Mouse (Mus musculus): ENCODE measurements around the gene Fyn. TPM values are rescaled to one million over a fixed set of nuclear protein-coding genes. Genes with fewer than 3 reads are reported as not detected.

Fyn gene
- polyA plus RNA-seq, 1 experiment from 2014 or later, result 24.3 TPM

DNA sequence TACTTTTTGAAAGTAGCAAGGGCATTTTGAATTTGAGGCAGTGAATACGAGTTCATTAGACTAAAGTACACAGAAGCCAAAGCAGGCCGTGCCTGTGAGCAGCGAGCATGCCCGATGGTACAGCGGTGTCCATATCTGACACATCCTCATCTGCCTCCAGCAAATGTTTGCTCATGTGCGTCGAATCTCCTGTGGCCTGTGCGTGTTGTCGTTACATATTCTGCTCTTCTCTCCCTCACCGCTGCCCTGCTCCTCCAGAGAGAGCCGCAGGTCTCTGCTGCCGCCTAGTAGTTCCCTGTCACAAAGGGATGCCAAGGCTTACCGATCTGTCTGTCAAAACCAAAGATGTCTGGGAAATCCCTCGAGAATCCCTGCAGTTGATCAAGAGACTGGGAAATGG lies 160.5 kb downstream of the Fyn start:
- peaks cover 49% of the 10 kb centered on the region for H3K36me3 ChIP-seq
- H3K9me3 ChIP-seq (replicated peaks), result no peaks in the 10 kb centered on the region
- WGBS, result 81% methylated on average over 14 of the region's 14 CpGs
- no peak overlapping the region for H3K27ac ChIP-seq (replicated peaks)
- DNase-seq (ENCODE audit: low spot score), result no peak
- H3K27me3 ChIP-seq (ENCODE audit: low read depth, poor library complexity, severe bottlenecking), result no peaks in the 10 kb centered on the region
- no peak overlapping the region for H3K4me3 ChIP-seq
- peaks cover 45% of the 10 kb centered on the region for H3K4me1 ChIP-seq

GRCm38 (mm10) chr10:39532008-39532740 lies 163.5 kb downstream of the Fyn start:
- 65% methylated on average over 20 of the region's 20 CpGs for WGBS
- no peaks in the 10 kb centered on the region; the same call in 1 of the 2 replicates for H3K27me3 ChIP-seq (ENCODE audit: low read depth, poor library complexity, severe bottlenecking)
- H3K36me3 ChIP-seq, result peaks cover 35% of the 10 kb centered on the region
- H3K4me1 ChIP-seq, result peaks cover 56% of the 10 kb centered on the region
- DNase-seq (ENCODE audit: low spot score), result no peak
- H3K4me3 ChIP-seq, result no peak overlapping the region
- H3K9me3 ChIP-seq (replicated peaks), result no peaks in the 10 kb centered on the region
- no peak overlapping the region for H3K27ac ChIP-seq (replicated peaks)

- peaks cover 56% of the 10 kb centered on the region for H3K4me1 ChIP-seq
- peaks cover 36% of the 10 kb centered on the region for H3K36me3 ChIP-seq
- no peak for DNase-seq (ENCODE audit: low spot score)
- H3K27ac ChIP-seq (replicated peaks), result no peak overlapping the region
- 70% methylated on average over 7 of the region's 7 CpGs for WGBS
- H3K9me3 ChIP-seq (replicated peaks), result no peaks in the 10 kb centered on the region
- no peak overlapping the region for H3K4me3 ChIP-seq
- H3K27me3 ChIP-seq (ENCODE audit: low read depth, poor library complexity, severe bottlenecking), result peaks cover 4% of the 10 kb centered on the region; the same call in 1 of the 2 replicates
These were observed 164.2 kb downstream of the Fyn start for GRCm38 (mm10) chr10:39532823-39533222.

- Histone ChIP-seq H3K27me3 (ENCODE audit: low read depth, poor library complexity, severe bottlenecking) (peaks cover 4% of the 10 kb centered on the region; the same call in 1 of the 2 replicates), H3K36me3 (peaks cover 36% of the 10 kb centered on the region), H3K4me1 (peaks cover 59% of the 10 kb centered on the region), H3K4me3 (no peak overlapping the region), H3K9me3 (replicated peaks) (no peaks in the 10 kb centered on the region), H3K27ac (replicated peaks) (peak overlapping the region; percentile 70)
- WGBS, result 66% methylated on average over 9 of the region's 9 CpGs
- no peak for DNase-seq (ENCODE audit: low spot score)
These were observed 165.8 kb downstream of the Fyn start for GRCm38 (mm10) chr10:39534324-39535026.

GRCm38 (mm10) chr10:39535347-39535746 lies 166.7 kb downstream of the Fyn start:
- 84% methylated on average over 3 of the region's 3 CpGs for WGBS
- Histone ChIP-seq H3K4me1 (peaks cover 68% of the 10 kb centered on the region), H3K9me3 (replicated peaks) (no peaks in the 10 kb centered on the region)

GRCm38 (mm10) chr10:39536258-39536657 lies 167.6 kb downstream of the Fyn start:
- Histone ChIP-seq H3K4me3 (no peak overlapping the region), H3K27ac (replicated peaks) (peak overlapping the region; percentile 58; the same call in 1 of the 2 replicates), H3K4me1 (peaks cover 76% of the 10 kb centered on the region), H3K9me3 (replicated peaks) (no peaks in the 10 kb centered on the region), H3K36me3 (peaks cover 31% of the 10 kb centered on the region), H3K27me3 (ENCODE audit: low read depth, poor library complexity, severe bottlenecking) (peaks cover 4% of the 10 kb centered on the region; the same call in 1 of the 2 replicates)
- 93% methylated on average over 11 of the region's 11 CpGs for WGBS
- no peak for DNase-seq (ENCODE audit: low spot score)

More at GRCm38 (mm10) chr10:39535347-39535746, 166.7 kb downstream of the Fyn start:
- peaks cover 4% of the 10 kb centered on the region; the same call in 1 of the 2 replicates for H3K27me3 ChIP-seq (ENCODE audit: low read depth, poor library complexity, severe bottlenecking)
- peak overlapping the region; percentile 70 for H3K27ac ChIP-seq (replicated peaks)
- DNase-seq (ENCODE audit: low spot score), result no peak
- no peak overlapping the region for H3K4me3 ChIP-seq
- H3K36me3 ChIP-seq, result peaks cover 31% of the 10 kb centered on the region

GRCm38 (mm10) chr10:39540012-39540647 lies 171.5 kb downstream of the Fyn start:
- Histone ChIP-seq H3K4me3 (no peak overlapping the region), H3K9me3 (replicated peaks) (no peaks in the 10 kb centered on the region), H3K27ac (replicated peaks) (peak overlapping the region; percentile 92), H3K27me3 (ENCODE audit: low read depth, poor library complexity, severe bottlenecking) (peaks cover 15% of the 10 kb centered on the region; the same call in 1 of the 2 replicates), H3K4me1 (peaks cover 74% of the 10 kb centered on the region), H3K36me3 (peaks cover 18% of the 10 kb centered on the region)
- no peak for DNase-seq (ENCODE audit: low spot score)
- 59% methylated on average over 9 of the region's 9 CpGs for WGBS

GRCm38 (mm10) chr10:39540995-39541394 lies 172.3 kb downstream of the Fyn start:
- Histone ChIP-seq H3K9me3 (replicated peaks) (no peaks in the 10 kb centered on the region), H3K36me3 (peaks cover 15% of the 10 kb centered on the region), H3K27ac (replicated peaks) (peak overlapping the region; percentile 92), H3K4me3 (no peak overlapping the region; the same call in 1 of the 2 replicates), H3K27me3 (ENCODE audit: low read depth, poor library complexity, severe bottlenecking) (peaks cover 15% of the 10 kb centered on the region; the same call in 1 of the 2 replicates), H3K4me1 (peaks cover 72% of the 10 kb centered on the region)
- DNase-seq (ENCODE audit: low spot score), result peak; percentile 84
- 9% methylated on average over 7 of the region's 7 CpGs for WGBS

DNA sequence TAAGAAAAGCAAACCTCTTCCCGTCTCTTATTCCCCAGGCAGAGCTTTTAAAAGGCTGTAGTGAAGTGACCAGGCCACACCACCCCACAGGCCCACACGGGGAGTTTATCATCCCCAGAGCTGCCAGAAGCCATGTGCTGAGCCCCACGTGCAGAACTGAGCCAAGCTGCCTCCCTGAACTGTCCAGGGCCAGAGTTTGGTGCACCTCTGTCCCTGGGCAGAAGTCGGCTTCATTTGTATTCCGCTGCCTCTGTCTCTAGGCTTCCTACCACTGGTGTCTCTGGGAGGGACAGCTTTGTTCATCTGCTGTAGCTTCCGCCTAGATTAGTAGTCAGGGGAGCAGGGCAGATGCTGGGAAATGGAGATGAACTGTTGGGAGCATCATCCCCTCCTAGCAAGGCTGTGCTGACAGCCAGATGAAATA lies 172.8 kb downstream of the Fyn start:
- Histone ChIP-seq H3K9me3 (replicated peaks) (no peaks in the 10 kb centered on the region), H3K4me3 (peak overlapping the region; percentile 19; the same call in 1 of the 2 replicates), H3K27me3 (ENCODE audit: low read depth, poor library complexity, severe bottlenecking) (peaks cover 15% of the 10 kb centered on the region; the same call in 1 of the 2 replicates), H3K4me1 (peaks cover 69% of the 10 kb centered on the region), H3K36me3 (peaks cover 15% of the 10 kb centered on the region), H3K27ac (replicated peaks) (peak overlapping the region; percentile 92)
- WGBS, result 16% methylated on average over 6 of the region's 6 CpGs
- DNase-seq (ENCODE audit: low spot score), result peak; percentile 65

- DNase-seq (ENCODE audit: low spot score), result no peak
- H3K27ac ChIP-seq (replicated peaks), result peak overlapping the region; percentile 92
- H3K9me3 ChIP-seq (replicated peaks), result no peaks in the 10 kb centered on the region
- H3K27me3 ChIP-seq (ENCODE audit: low read depth, poor library complexity, severe bottlenecking), result peaks cover 15% of the 10 kb centered on the region; the same call in 1 of the 2 replicates
- H3K4me3 ChIP-seq, result peak overlapping the region; percentile 19; the same call in 1 of the 2 replicates
- H3K4me1 ChIP-seq, result peaks cover 66% of the 10 kb centered on the region
- 36% methylated on average over 7 of the region's 7 CpGs for WGBS
- H3K36me3 ChIP-seq, result peaks cover 17% of the 10 kb centered on the region
These were observed 173.4 kb downstream of the Fyn start for GRCm38 (mm10) chr10:39541951-39542521.

GRCm38 (mm10) chr10:39542535-39543257 lies 174.0 kb downstream of the Fyn start:
- no peak for DNase-seq (ENCODE audit: low spot score)
- peak overlapping the region; percentile 92 for H3K27ac ChIP-seq (replicated peaks)
- peaks cover 64% of the 10 kb centered on the region for H3K4me1 ChIP-seq
- H3K36me3 ChIP-seq, result peaks cover 11% of the 10 kb centered on the region
- H3K27me3 ChIP-seq (ENCODE audit: low read depth, poor library complexity, severe bottlenecking), result peaks cover 13% of the 10 kb centered on the region; the same call in 1 of the 2 replicates
- 79% methylated on average over 15 of the region's 15 CpGs for WGBS
- H3K9me3 ChIP-seq (replicated peaks), result no peaks in the 10 kb centered on the region
- no peak overlapping the region for H3K4me3 ChIP-seq
